Mouse (Mus musculus): ENCODE measurements around the gene Tubd1. TPM values are rescaled to one million over a fixed set of nuclear protein-coding genes. Genes with fewer than 3 reads are reported as not detected.
A peak's percentile ranks its signal among the peaks of the same experiment; 100 is the strongest.

Gene Tubd1
- polyA plus RNA-seq, 1 experiment, result 7.5 TPM

- Histone ChIP-seq H3K4me1 (ENCODE audit: control insufficient read depth, insufficient read depth, insufficient read length, low read length) (peaks cover 25% of the 10 kb centered on the region), H3K4me3 (ENCODE audit: insufficient read depth, low read depth, low read length) (no peak overlapping the region), H3K27ac (replicated peaks; ENCODE audit: low read depth, low read length) (no peak overlapping the region)
Observed at GRCm38 (mm10) chr11:86574408-86574807, 29.6 kb downstream of the Tubd1 start.

- Histone ChIP-seq H3K27ac (replicated peaks; ENCODE audit: low read depth, low read length) (peak overlapping the region; percentile 56), H3K4me3 (ENCODE audit: insufficient read depth, low read depth, low read length) (no peak overlapping the region), H3K4me1 (ENCODE audit: control insufficient read depth, insufficient read depth, insufficient read length, low read length) (peaks cover 38% of the 10 kb centered on the region)
Observed at GRCm38 (mm10) chr11:86575632-86576378, 31.0 kb downstream of the Tubd1 start.

- H3K4me1 ChIP-seq (ENCODE audit: control insufficient read depth, insufficient read depth, insufficient read length, low read length), result peaks cover 32% of the 10 kb centered on the region
- H3K27ac ChIP-seq (replicated peaks; ENCODE audit: low read depth, low read length), result peak overlapping the region; percentile 99
- no peak overlapping the region for H3K4me3 ChIP-seq (ENCODE audit: insufficient read depth, low read depth, low read length)
Observed at GRCm38 (mm10) chr11:86577231-86577630, 32.4 kb downstream of the Tubd1 start.

- Histone ChIP-seq H3K27ac (replicated peaks; ENCODE audit: low read depth, low read length) (peak overlapping the region; percentile 99), H3K4me3 (ENCODE audit: insufficient read depth, low read depth, low read length) (peak overlapping the region; percentile 11; the same call in 1 of the 2 replicates), H3K4me1 (ENCODE audit: control insufficient read depth, insufficient read depth, insufficient read length, low read length) (peaks cover 32% of the 10 kb centered on the region)
Observed at GRCm38 (mm10) chr11:86578106-86578808, 33.5 kb downstream of the Tubd1 start.

GRCm38 (mm10) chr11:86578809-86579730 lies 34.3 kb downstream of the Tubd1 start:
- Histone ChIP-seq H3K4me3 (ENCODE audit: insufficient read depth, low read depth, low read length) (peak overlapping the region; percentile 11), H3K27ac (replicated peaks; ENCODE audit: low read depth, low read length) (peak overlapping the region; percentile 99), H3K4me1 (ENCODE audit: control insufficient read depth, insufficient read depth, insufficient read length, low read length) (peaks cover 32% of the 10 kb centered on the region)

GRCm38 (mm10) chr11:86579731-86580318 lies 35.0 kb downstream of the Tubd1 start:
- Histone ChIP-seq H3K27ac (replicated peaks; ENCODE audit: low read depth, low read length) (peak overlapping the region; percentile 99), H3K4me3 (ENCODE audit: insufficient read depth, low read depth, low read length) (no peak overlapping the region), H3K4me1 (ENCODE audit: control insufficient read depth, insufficient read depth, insufficient read length, low read length) (peaks cover 32% of the 10 kb centered on the region)

- Histone ChIP-seq H3K4me3 (ENCODE audit: insufficient read depth, low read depth, low read length) (no peak overlapping the region), H3K27ac (replicated peaks; ENCODE audit: low read depth, low read length) (peak overlapping the region; percentile 99), H3K4me1 (ENCODE audit: control insufficient read depth, insufficient read depth, insufficient read length, low read length) (peaks cover 32% of the 10 kb centered on the region)
Observed at GRCm38 (mm10) chr11:86580319-86581113, 35.7 kb downstream of the Tubd1 start.

- Histone ChIP-seq H3K27ac (replicated peaks; ENCODE audit: low read depth, low read length) (peak overlapping the region; percentile 99), H3K4me1 (ENCODE audit: control insufficient read depth, insufficient read depth, insufficient read length, low read length) (peaks cover 29% of the 10 kb centered on the region), H3K4me3 (ENCODE audit: insufficient read depth, low read depth, low read length) (peak overlapping the region; percentile 61)
Observed at GRCm38 (mm10) chr11:86581250-86581753, 36.5 kb downstream of the Tubd1 start.

GRCm38 (mm10) chr11:86581943-86582542 lies 37.3 kb downstream of the Tubd1 start:
- Histone ChIP-seq H3K4me3 (ENCODE audit: insufficient read depth, low read depth, low read length) (no peak overlapping the region), H3K4me1 (ENCODE audit: control insufficient read depth, insufficient read depth, insufficient read length, low read length) (peaks cover 29% of the 10 kb centered on the region)

GRCm38 (mm10) chr11:86582543-86583260 lies 37.9 kb downstream of the Tubd1 start:
- Histone ChIP-seq H3K4me1 (ENCODE audit: control insufficient read depth, insufficient read depth, insufficient read length, low read length) (peaks cover 28% of the 10 kb centered on the region), H3K4me3 (ENCODE audit: insufficient read depth, low read depth, low read length) (no peak overlapping the region), H3K27ac (replicated peaks; ENCODE audit: low read depth, low read length) (peak overlapping the region; percentile 99; the same call in 1 of the 2 replicates)

More at GRCm38 (mm10) chr11:86581943-86582542, 37.3 kb downstream of the Tubd1 start:
- H3K27ac ChIP-seq (replicated peaks; ENCODE audit: low read depth, low read length), result peak overlapping the region; percentile 99

- Histone ChIP-seq H3K4me1 (ENCODE audit: control insufficient read depth, insufficient read depth, insufficient read length, low read length) (peaks cover 23% of the 10 kb centered on the region), H3K27ac (replicated peaks; ENCODE audit: low read depth, low read length) (no peak overlapping the region), H3K4me3 (ENCODE audit: insufficient read depth, low read depth, low read length) (no peak overlapping the region)
Observed at GRCm38 (mm10) chr11:86583313-86583825, 38.6 kb downstream of the Tubd1 start.

GRCm38 (mm10) chr11:86583990-86584897 lies 39.5 kb downstream of the Tubd1 start:
- H3K4me1 ChIP-seq (ENCODE audit: control insufficient read depth, insufficient read depth, insufficient read length, low read length), result peaks cover 14% of the 10 kb centered on the region
- peak overlapping the region; percentile 35 for H3K4me3 ChIP-seq (ENCODE audit: insufficient read depth, low read depth, low read length)
- peak overlapping the region; percentile 41 for H3K27ac ChIP-seq (replicated peaks; ENCODE audit: low read depth, low read length)

Measured in brown adipose tissue, adult 24 weeks (tissue).